ENCODE assay signal across 9 mouse cellular contexts in genomic region chr7:79799048-79799447, GRCm38 (mm10). TPM values are rescaled to one million over a fixed set of nuclear protein-coding genes. Genes with fewer than 3 reads are reported as not detected.
DNase-seq lines count a peak whose midpoint lies in the region; ATAC-seq lines count a peak whose summit lies in the region.
"Had no signal": no experiment of that assay in that cellular context is flagged by ENCODE, and none has a peak within 500 bp of the region (broad histone marks: within the 10 kb centered on the region; RNA-seq: fewer than 3 reads in every experiment).

No protein-coding gene starts in this region.

- H3K27ac ChIP-seq in forebrain, embryonic 11.5 days (ENCODE audit: low read depth, low read length), result no peak overlapping the region
- H3K27ac ChIP-seq in forebrain, embryonic 12.5 days, result no peak overlapping the region
- H3K27ac ChIP-seq in embryonic facial prominence, embryonic 11.5 days (replicated peaks; ENCODE audit: low read depth, low read length), result no peak overlapping the region
- H3K27ac ChIP-seq in midbrain, embryonic 13.5 days, result no peak overlapping the region
- H3K27ac ChIP-seq: midbrain, embryonic 12.5 days had no signal

- H3K4me1 ChIP-seq in forebrain, embryonic 11.5 days (replicated peaks; ENCODE audit: control insufficient read depth, insufficient read depth, low read length), result no peaks in the 10 kb centered on the region
- H3K4me1 ChIP-seq in forebrain, embryonic 12.5 days, result no peaks in the 10 kb centered on the region
- no peaks in the 10 kb centered on the region; the same call in 1 of the 2 replicates for H3K4me1 ChIP-seq in embryonic facial prominence, embryonic 11.5 days (ENCODE audit: control insufficient read depth, insufficient read depth, low read length)
- H3K4me1 ChIP-seq in midbrain, embryonic 13.5 days (replicated peaks), result peaks cover 12% of the 10 kb centered on the region; the same call in 1 of the 2 replicates

- 4% methylated on average over 8 of the region's 8 CpGs for WGBS in forebrain, embryonic 11.5 days
- WGBS in forebrain, embryonic 12.5 days, result 3% methylated on average over 8 of the region's 8 CpGs
- WGBS in embryonic facial prominence, embryonic 11.5 days, result under 1% methylated on average over 8 of the region's 8 CpGs
- WGBS in midbrain, embryonic 13.5 days, result 4% methylated on average over 8 of the region's 8 CpGs

- H3K9ac ChIP-seq in forebrain, embryonic 11.5 days (ENCODE audit: low read length), result no peak overlapping the region
- H3K9ac ChIP-seq in forebrain, embryonic 12.5 days, result no peak overlapping the region
- H3K9ac ChIP-seq in embryonic facial prominence, embryonic 11.5 days (replicated peaks; ENCODE audit: low read length), result no peak overlapping the region
- H3K9ac ChIP-seq in midbrain, embryonic 13.5 days (replicated peaks), result no peak overlapping the region

- H3K9me3 ChIP-seq in forebrain, embryonic 11.5 days (ENCODE audit: control insufficient read depth, low read length), result no peaks in the 10 kb centered on the region
- no peaks in the 10 kb centered on the region for H3K9me3 ChIP-seq in forebrain, embryonic 12.5 days
- no peaks in the 10 kb centered on the region for H3K9me3 ChIP-seq in embryonic facial prominence, embryonic 11.5 days (replicated peaks; ENCODE audit: control insufficient read depth, low read length)
- H3K9me3 ChIP-seq in midbrain, embryonic 13.5 days, result no peaks in the 10 kb centered on the region
- H3K9me3 ChIP-seq: midbrain, embryonic 12.5 days had no signal

- peak; percentile 89 for DNase-seq in forebrain, embryonic 11.5 days (ENCODE audit: low spot score)
- DNase-seq in adrenal gland, postnatal 25 days, result peak; percentile 79
- DNase-seq in embryonic facial prominence, embryonic 11.5 days (ENCODE audit: low spot score), result peak; percentile 90
- peak; percentile 82 to 88 for DNase-seq in heart, postnatal 14 days
- peak; percentile 76 for DNase-seq in layer of hippocampus, postnatal 36 days
- peak; percentile 68 for DNase-seq in splenic B cell, adult 2 months (ENCODE audit: low read depth, low spot score)

- H3K4me2 ChIP-seq in forebrain, embryonic 11.5 days (ENCODE audit: low read depth, low read length, severe bottlenecking), result no peak overlapping the region
- no peak overlapping the region for H3K4me2 ChIP-seq in forebrain, embryonic 12.5 days
- H3K4me2 ChIP-seq in embryonic facial prominence, embryonic 11.5 days (ENCODE audit: low read depth, low read length), result no peak overlapping the region
- no peak overlapping the region for H3K4me2 ChIP-seq in midbrain, embryonic 13.5 days (replicated peaks)
- H3K4me2 ChIP-seq: midbrain, embryonic 12.5 days had no signal

- H3K36me3 ChIP-seq in forebrain, embryonic 11.5 days (ENCODE audit: control insufficient read depth, insufficient read depth, low read length), result no peaks in the 10 kb centered on the region
- no peaks in the 10 kb centered on the region for H3K36me3 ChIP-seq in forebrain, embryonic 12.5 days (replicated peaks)
- no peaks in the 10 kb centered on the region for H3K36me3 ChIP-seq in embryonic facial prominence, embryonic 11.5 days (replicated peaks; ENCODE audit: control insufficient read depth, insufficient read depth, low read depth, low read length)
- no peaks in the 10 kb centered on the region for H3K36me3 ChIP-seq in midbrain, embryonic 13.5 days
- no peaks in the 10 kb centered on the region for H3K36me3 ChIP-seq in splenic B cell, adult 2 months (ENCODE audit: control insufficient read depth, insufficient read depth, low read length, poor library complexity, severe bottlenecking)
- H3K36me3 ChIP-seq: midbrain, embryonic 12.5 days had no signal

- no peak overlapping the region for H3K4me3 ChIP-seq in forebrain, embryonic 11.5 days (ENCODE audit: low read depth, low read length)
- H3K4me3 ChIP-seq in forebrain, embryonic 12.5 days (replicated peaks), result no peak overlapping the region
- H3K4me3 ChIP-seq in embryonic facial prominence, embryonic 11.5 days (ENCODE audit: low read depth, low read length), result no peak overlapping the region
- no peak overlapping the region for H3K4me3 ChIP-seq in midbrain, embryonic 13.5 days (replicated peaks)
- H3K4me3 ChIP-seq: midbrain, embryonic 12.5 days had no signal

- H3K27me3 ChIP-seq in forebrain, embryonic 11.5 days (ENCODE audit: control insufficient read depth, insufficient read depth, low read length), result peaks cover 1% of the 10 kb centered on the region
- H3K27me3 ChIP-seq in forebrain, embryonic 12.5 days, result peaks cover 32% of the 10 kb centered on the region
- H3K27me3 ChIP-seq in embryonic facial prominence, embryonic 11.5 days (ENCODE audit: control insufficient read depth, insufficient read depth, low read length), result peaks cover 3% of the 10 kb centered on the region
- H3K27me3 ChIP-seq in midbrain, embryonic 13.5 days, result peaks cover 19% of the 10 kb centered on the region
- no peaks in the 10 kb centered on the region for H3K27me3 ChIP-seq in splenic B cell, adult 2 months (ENCODE audit: control insufficient read depth, insufficient read depth, low read length, poor library complexity, severe bottlenecking)

- intact Hi-C loops in heart, postnatal 14 days (cut with DNase I), result loop anchor here (1.0 to 10.0 kb wide), 2 partner anchors 115 to 196 kb away; no protein-coding TSS in a partner anchor

- ATAC-seq in forebrain, embryonic 11.5 days (replicated peaks; ENCODE audit: low FRiP score), result no peak
- no peak for ATAC-seq in forebrain, embryonic 12.5 days (ENCODE audit: low FRiP score)
- no peak for ATAC-seq in embryonic facial prominence, embryonic 11.5 days (replicated peaks; ENCODE audit: insufficient number of reproducible peaks, low FRiP score, low TSS enrichment, low read depth)
- ATAC-seq in midbrain, embryonic 13.5 days, result peak; percentile 29; the same call in 1 of the 2 replicates

RNA-seq across cellular contexts. Expression of gene Mesp1, which starts 5.5 kb away (rescaled TPM):
- polyA plus RNA-seq in forebrain, embryonic 11.5 days (2014; fragmentation: Nextera tagmentation; extraction: Ambion mirVana), result 0.15 TPM in 1 of 2 replicates, not detected in the other
- polyA plus RNA-seq in forebrain, embryonic 12.5 days (2016; fragmentation: Nextera tagmentation; extraction: Ambion mirVana), result not detected in 2 replicates
- not detected in 2 replicates for total RNA-seq in adrenal gland, postnatal 25 days (2021)
- polyA plus RNA-seq in embryonic facial prominence, embryonic 11.5 days (2014; fragmentation: Nextera tagmentation; extraction: Ambion mirVana), result 0.17 TPM in 1 of 2 replicates, not detected in the other
- total RNA-seq in heart, postnatal 14 days (2021), result not detected
- under 1 TPM in 1 of 2 experiments, not detected in 1; 0.30 TPM for total RNA-seq in layer of hippocampus, postnatal 36 days (2021)
- polyA plus RNA-seq in midbrain, embryonic 13.5 days (2015; fragmentation: Nextera tagmentation; extraction: Ambion mirVana), result not detected in 2 replicates
- polyA plus RNA-seq: midbrain, embryonic 12.5 days had no signal

RNA-seq across cellular contexts. Expression of gene Mesp2, which starts 11.5 kb away (rescaled TPM):
- polyA plus RNA-seq in forebrain, embryonic 11.5 days (2014; fragmentation: Nextera tagmentation; extraction: Ambion mirVana), result 0.37 and 0.89 TPM in 2 replicates
- polyA plus RNA-seq in forebrain, embryonic 12.5 days (2016; fragmentation: Nextera tagmentation; extraction: Ambion mirVana), result 0.46 and 0.75 TPM in 2 replicates
- 0.30 TPM in 1 of 2 replicates, not detected in the other for total RNA-seq in adrenal gland, postnatal 25 days (2021)
- 0.53 TPM in 1 of 2 replicates, not detected in the other for polyA plus RNA-seq in embryonic facial prominence, embryonic 11.5 days (2014; fragmentation: Nextera tagmentation; extraction: Ambion mirVana)
- total RNA-seq in heart, postnatal 14 days (2021), result under 1 TPM; 0.10 to 0.19 TPM
- 1 to 10 TPM; 1.1 to 1.6 TPM for total RNA-seq in layer of hippocampus, postnatal 36 days (2021)
- polyA plus RNA-seq in midbrain, embryonic 13.5 days (2015; fragmentation: Nextera tagmentation; extraction: Ambion mirVana), result 0.57 and 0.65 TPM in 2 replicates

RNA-seq across cellular contexts. Expression of gene Wdr93, which starts 56.1 kb away (rescaled TPM):
- polyA plus RNA-seq in forebrain, embryonic 11.5 days (2014; fragmentation: Nextera tagmentation; extraction: Ambion mirVana), result 0.21 and 0.37 TPM in 2 replicates
- 0.14 and 0.24 TPM in 2 replicates for polyA plus RNA-seq in forebrain, embryonic 12.5 days (2016; fragmentation: Nextera tagmentation; extraction: Ambion mirVana)
- total RNA-seq in adrenal gland, postnatal 25 days (2021), result 1.7 and 2.1 TPM in 2 replicates
- polyA plus RNA-seq in embryonic facial prominence, embryonic 11.5 days (2014; fragmentation: Nextera tagmentation; extraction: Ambion mirVana), result 0.21 and 0.42 TPM in 2 replicates
- under 1 TPM; 0.12 to 0.24 TPM for total RNA-seq in heart, postnatal 14 days (2021)
- total RNA-seq in layer of hippocampus, postnatal 36 days (2021), result under 1 TPM; 0.30 to 0.38 TPM
- polyA plus RNA-seq in midbrain, embryonic 13.5 days (2015; fragmentation: Nextera tagmentation; extraction: Ambion mirVana), result 0.08 and 0.27 TPM in 2 replicates

RNA-seq across cellular contexts. Expression of gene Pex11a, which starts 56.1 kb away (rescaled TPM):
- polyA plus RNA-seq in forebrain, embryonic 11.5 days (2014; fragmentation: Nextera tagmentation; extraction: Ambion mirVana), result 7.6 and 8.7 TPM in 2 replicates
- polyA plus RNA-seq in forebrain, embryonic 12.5 days (2016; fragmentation: Nextera tagmentation; extraction: Ambion mirVana), result 9.4 and 9.5 TPM in 2 replicates
- total RNA-seq in adrenal gland, postnatal 25 days (2021), result 42.6 and 59.9 TPM in 2 replicates
- 7.1 and 8.3 TPM in 2 replicates for polyA plus RNA-seq in embryonic facial prominence, embryonic 11.5 days (2014; fragmentation: Nextera tagmentation; extraction: Ambion mirVana)
- total RNA-seq in heart, postnatal 14 days (2021), result 10 to 100 TPM; 13.8 to 14.8 TPM
- 10 to 100 TPM; 10.3 to 10.9 TPM for total RNA-seq in layer of hippocampus, postnatal 36 days (2021)
- 11.8 and 13.7 TPM in 2 replicates for polyA plus RNA-seq in midbrain, embryonic 13.5 days (2015; fragmentation: Nextera tagmentation; extraction: Ambion mirVana)
